Mouse (Mus musculus): ENCODE results near the gene Olfr52.
"Not testable (repeated sequence)": the region's sequence is repeated elsewhere in the genome, so short reads cannot be mapped to it uniquely, and the experiment has no call there.

The Olfr52 gene

DNA sequence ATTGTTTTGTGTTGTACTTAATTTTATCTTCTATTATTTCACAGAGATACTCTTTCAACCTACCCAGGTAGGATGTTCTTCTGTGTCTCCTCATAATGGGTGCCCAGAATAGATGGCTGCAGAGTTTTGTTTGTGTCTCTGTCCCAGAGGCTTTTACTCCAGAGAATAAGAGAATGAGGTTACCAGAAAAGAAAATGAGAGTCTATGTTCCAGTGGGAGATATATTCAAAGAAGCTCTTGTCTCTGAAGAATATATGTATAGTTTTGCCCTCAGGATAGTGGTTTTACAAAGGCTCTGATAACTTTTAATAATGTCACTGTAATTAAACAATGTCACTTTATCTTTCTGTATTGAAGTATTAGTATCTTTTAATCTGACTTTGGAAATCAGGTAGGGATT, at the start of gene Olfr52:
Gene Olfr52 (minus strand): TSS at position 101 of the 400 bp plus-strand sequence.
- no peak for DNase-seq (ENCODE audit: low read depth, low spot score)

GRCm38 (mm10) chr2:86231301-86231700, 45.8 kb upstream of the Olfr52 start, which contains the start of gene Olfr1047:
Gene Olfr1047, minus strand, starts transcription at chr2:86231401.
- no peak for DNase-seq (ENCODE audit: low read depth, low spot score)

DNA sequence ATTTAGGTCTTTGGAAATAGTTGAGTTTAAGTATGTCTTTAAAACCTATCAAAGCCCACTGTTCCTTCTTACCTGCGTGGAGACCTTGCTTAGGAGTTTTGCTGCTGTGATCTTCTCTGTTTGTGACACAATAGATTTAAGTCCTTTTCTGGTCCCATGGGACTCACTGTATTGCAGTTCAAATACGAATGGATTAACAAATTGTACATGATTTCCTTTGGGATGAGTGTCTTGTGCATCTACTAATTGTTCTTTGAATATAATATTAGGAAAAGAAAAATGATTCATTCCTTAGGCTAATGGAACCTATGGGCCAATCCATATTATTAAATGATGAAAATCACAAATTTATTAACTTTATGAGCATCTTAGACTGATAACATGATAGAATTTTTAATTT, 33.7 kb upstream of the Olfr52 start, which contains the start of gene Olfr1046:
Gene Olfr1046 (minus strand): TSS at position 101 of the 400 bp plus-strand sequence.
- DNase-seq (ENCODE audit: low read depth, low spot score) = no peak

DNA sequence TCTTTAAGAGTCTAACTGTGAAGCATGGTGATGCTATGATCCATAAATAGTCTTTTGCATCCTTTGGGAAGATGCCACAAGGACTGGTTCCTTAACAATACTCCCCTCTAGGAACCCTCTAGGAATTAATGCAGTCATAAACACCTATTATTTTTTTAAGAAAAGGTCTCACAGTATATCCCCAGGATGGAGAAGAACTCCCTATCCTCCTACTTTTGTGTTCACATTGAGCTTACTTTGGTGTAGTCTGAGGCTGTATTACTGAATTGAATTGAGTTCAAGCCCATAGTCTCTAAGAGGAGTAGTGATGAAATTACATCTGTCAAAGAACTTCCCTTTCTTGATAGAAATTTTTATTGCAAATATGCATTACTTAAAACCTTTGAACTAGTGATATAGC, 17.4 kb upstream of the Olfr52 start, which contains the start of gene Olfr1045:
Gene Olfr1045 (minus strand): TSS at position 101 of the 400 bp plus-strand sequence.
- DNase-seq (ENCODE audit: low read depth, low spot score) = no peak

DNA sequence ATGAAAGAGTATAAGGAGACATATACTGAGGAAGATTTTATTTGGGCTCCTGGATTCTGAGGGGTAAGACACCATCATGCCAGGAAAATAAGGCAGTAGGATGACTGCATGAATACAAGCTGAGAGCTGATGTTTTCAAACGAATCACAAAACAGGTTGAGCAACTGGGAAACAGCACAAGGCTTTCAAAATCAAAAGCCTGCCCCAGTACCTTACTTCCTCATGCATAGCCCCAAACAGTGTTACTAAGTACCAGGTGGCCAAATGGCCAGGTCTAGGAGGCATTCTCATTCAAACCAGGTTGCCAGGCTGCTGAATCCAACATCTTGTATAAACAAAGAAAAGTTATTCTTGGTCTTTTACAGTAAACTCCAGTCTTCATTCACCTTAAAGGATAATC, 10.4 kb upstream of the Olfr52 start:
- DNase-seq (ENCODE audit: low read depth, low spot score) = no peak

GRCm38 (mm10) chr2:86179950-86180349, 5.5 kb downstream of the Olfr52 start:
- DNase-seq (ENCODE audit: low read depth, low spot score) = no peak

DNA sequence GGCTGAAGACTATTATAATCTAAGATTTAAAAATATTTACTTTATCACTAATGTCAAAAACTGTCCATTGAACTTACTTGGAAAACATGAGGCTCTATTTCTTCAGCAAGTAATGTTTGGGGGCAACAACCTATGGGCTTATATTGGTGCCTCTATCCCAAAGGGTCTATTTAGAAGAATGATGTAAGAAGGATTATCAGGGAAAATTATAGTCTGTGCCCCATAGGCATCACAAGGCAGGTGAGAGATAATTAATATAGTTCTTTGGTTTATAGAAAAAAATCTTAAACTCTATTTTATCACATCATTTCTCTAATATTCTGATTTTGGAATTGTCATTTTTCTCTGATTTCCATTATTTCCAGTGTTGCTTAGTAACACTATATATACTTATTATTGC, 7.8 kb downstream of the Olfr52 start, which contains the start of gene Olfr1044:
Gene Olfr1044 (minus strand): TSS at position 101 of the 400 bp plus-strand sequence.
- DNase-seq (ENCODE audit: low read depth, low spot score) = no peak

GRCm38 (mm10) chr2:86175422-86175821, 10.1 kb downstream of the Olfr52 start:
- not testable (repeated sequence) for DNase-seq (ENCODE audit: low read depth, low spot score)

- no peak for DNase-seq (ENCODE audit: low read depth, low spot score)
Measured at GRCm38 (mm10) chr2:86167422-86167821, 18.1 kb downstream of the Olfr52 start, which contains the start of gene Olfr1043. Gene Olfr1043, minus strand, starts transcription at chr2:86167522.

DNA sequence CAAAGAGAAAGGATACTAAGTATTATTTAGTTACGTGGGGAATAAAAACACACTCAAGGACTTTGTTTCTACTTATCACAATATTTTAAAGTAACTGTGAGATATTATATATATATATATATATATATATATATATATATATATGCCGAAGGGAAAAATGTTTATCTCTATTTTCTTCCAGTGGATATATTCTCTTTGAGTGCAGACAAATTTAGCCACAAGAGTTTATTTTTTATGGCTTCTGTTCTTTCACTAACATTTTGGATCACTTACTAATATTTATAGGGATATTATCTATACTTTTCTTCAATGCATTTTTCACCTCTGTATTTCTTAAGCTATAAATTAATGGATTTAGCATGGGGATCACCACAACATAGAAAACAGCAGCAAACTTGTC, 23.7 kb downstream of the Olfr52 start, which contains the start of gene Olfr1042:
Gene Olfr1042 (minus strand): TSS at position 101 of the 400 bp plus-strand sequence.
- no peak for DNase-seq (ENCODE audit: low read depth, low spot score)

DNA sequence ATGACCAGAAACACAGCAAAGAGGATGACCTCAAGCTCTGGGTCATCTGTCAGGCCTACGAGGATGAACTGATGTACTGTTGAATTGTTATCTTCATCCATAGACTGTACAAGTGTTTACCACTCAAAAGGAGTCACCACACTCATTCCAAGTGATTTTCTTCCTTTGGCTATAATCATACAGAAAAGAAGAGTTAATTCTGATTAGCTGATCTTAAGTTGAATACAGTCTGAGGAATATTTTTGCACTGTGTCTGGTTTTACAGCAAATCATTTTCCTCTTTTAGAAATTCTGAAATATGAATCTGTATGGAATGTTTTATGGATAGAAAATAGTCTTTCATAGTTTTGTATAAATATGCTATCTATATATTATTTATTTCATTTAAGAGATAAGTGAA, 38.9 kb downstream of the Olfr52 start, which contains the start of gene Olfr1040:
Gene Olfr1040 (minus strand): TSS at position 101 of the 400 bp plus-strand sequence.
- DNase-seq (ENCODE audit: low read depth, low spot score) = no peak

GRCm38 (mm10) chr2:86135828-86136227, 49.7 kb downstream of the Olfr52 start, which contains the start of gene Olfr1039:
Gene Olfr1039, minus strand, starts transcription at chr2:86135928.
- DNase-seq (ENCODE audit: low read depth, low spot score) = no peak
